Mouse (Mus musculus) MN1 (cell line): Measurements from ENCODE around the gene U2af1l4.

Experiments used
- DNase-seq: peaks from one replicate; pipeline ENCODE4 v3.0.0-alpha.2; 2016; ENCODE audit warnings: low spot score

The U2af1l4 gene

GRCm38 (mm10) chr7:30610043-30610442 is 46.9 kb downstream of the U2af1l4 start:
- no peak for DNase-seq

- DNase-seq = no peak
These were observed 49.7 kb downstream of the U2af1l4 start, which contains the start of gene Upk1a for GRCm38 (mm10) chr7:30612654-30613402. Gene Upk1a, minus strand, starts transcription at chr7:30612847.

GRCm38 (mm10) chr7:30613529-30614112 is 50.5 kb downstream of the U2af1l4 start:
- DNase-seq = peak; percentile 67

- no peak for DNase-seq
These were observed 51.4 kb downstream of the U2af1l4 start for GRCm38 (mm10) chr7:30614454-30614853.
